Mouse (Mus musculus): ENCODE measurements around the gene Fbxo34. TPM values are rescaled to one million over a fixed set of nuclear protein-coding genes. Genes with fewer than 3 reads are reported as not detected.

Fbxo34 gene
- total RNA-seq, 1 experiment = 17.0 TPM

GRCm38 (mm10) chr14:47489310-47490097, 39.3 kb downstream of the Fbxo34 start:
- Histone ChIP-seq H3K9me3 (ENCODE audit: control insufficient read depth, insufficient read depth, low read depth, low read length) (no peaks in the 10 kb centered on the region), H3K4me3 (ENCODE audit: insufficient read depth in 1 of 2, low read depth in 1 of 2, low read length in 2 of 2, poor library complexity in 1 of 2, severe bottlenecking in 1 of 2) (no peak overlapping the region), H3K27ac (ENCODE audit: insufficient read depth, low read depth, low read length, poor library complexity, severe bottlenecking) (no peak overlapping the region), H3K4me1 (ENCODE audit: control insufficient read depth in 2 of 2, insufficient read depth in 2 of 2, low read length in 2 of 2, poor library complexity in 1 of 2) (peaks cover 2 to 9% of the 10 kb centered on the region in 2 experiments; a peak in 1 of 4 replicates), H3K9ac (ENCODE audit: insufficient read depth, low read depth, low read length, poor library complexity, severe bottlenecking) (no peak overlapping the region), H3K36me3 (ENCODE audit: control insufficient read depth, insufficient read depth, low read length, poor library complexity, severe bottlenecking) (no peaks in the 10 kb centered on the region)
- in situ Hi-C loops (cut with MboI; ENCODE audit: low sequenced_read_pairs in 2 of 2, unreplicated experiment in 2 of 2) = loop anchor here in 1 of 2 experiments (5.0 kb wide), 1 partner anchor 53 kb away; no protein-coding TSS in a partner anchor
- TF ChIP-seq ZC3H11A (IDR thresholded peaks at IDR 0.05; ENCODE audit: borderline replicate concordance, low read depth, low read length) (no peak), ZNF384 (IDR thresholded peaks at IDR 0.05; ENCODE audit: low read depth, low read length) (no peak), CHD2 (IDR thresholded peaks at IDR 0.05; ENCODE audit: low read depth, low read length) (no peak), MAFK (IDR thresholded peaks at IDR 0.05; ENCODE audit: insufficient read depth, low read depth, low read length) (no peak), HCFC1 (IDR thresholded peaks at IDR 0.05; ENCODE audit: borderline replicate concordance, insufficient read depth, low read length) (no peak)
- no peak for DNase-seq (ENCODE audit: low read depth, low spot score)

GRCm38 (mm10) chr14:47490732-47491131, 40.5 kb downstream of the Fbxo34 start:
- Histone ChIP-seq H3K27ac (ENCODE audit: insufficient read depth, low read depth, low read length, poor library complexity, severe bottlenecking) (no peak overlapping the region), H3K36me3 (ENCODE audit: control insufficient read depth, insufficient read depth, low read length, poor library complexity, severe bottlenecking) (no peaks in the 10 kb centered on the region), H3K4me1 (ENCODE audit: control insufficient read depth in 2 of 2, insufficient read depth in 2 of 2, low read length in 2 of 2, poor library complexity in 1 of 2) (peaks cover 4 to 11% of the 10 kb centered on the region in 2 experiments; a peak in 1 of 4 replicates)

GRCm38 (mm10) chr14:47493592-47494361, 43.6 kb downstream of the Fbxo34 start:
- TF ChIP-seq HCFC1 (IDR thresholded peaks at IDR 0.05; ENCODE audit: borderline replicate concordance, insufficient read depth, low read length) (no peak), MAFK (IDR thresholded peaks at IDR 0.05; ENCODE audit: insufficient read depth, low read depth, low read length) (no peak), CHD2 (IDR thresholded peaks at IDR 0.05; ENCODE audit: low read depth, low read length) (no peak), ZNF384 (IDR thresholded peaks at IDR 0.05; ENCODE audit: low read depth, low read length) (no peak), ZC3H11A (IDR thresholded peaks at IDR 0.05; ENCODE audit: borderline replicate concordance, low read depth, low read length) (no peak)
- no peak for DNase-seq (ENCODE audit: low read depth, low spot score)
- Histone ChIP-seq H3K9me3 (ENCODE audit: control insufficient read depth, insufficient read depth, low read depth, low read length) (no peaks in the 10 kb centered on the region), H3K27ac (ENCODE audit: insufficient read depth, low read depth, low read length, poor library complexity, severe bottlenecking) (no peak overlapping the region), H3K9ac (ENCODE audit: insufficient read depth, low read depth, low read length, poor library complexity, severe bottlenecking) (no peak overlapping the region), H3K4me1 (ENCODE audit: control insufficient read depth in 2 of 2, insufficient read depth in 2 of 2, low read length in 2 of 2, poor library complexity in 1 of 2) (peaks cover 5 to 14% of the 10 kb centered on the region in 2 experiments; a peak in 2 of 4 replicates), H3K4me3 (ENCODE audit: insufficient read depth in 1 of 2, low read depth in 1 of 2, low read length in 2 of 2, poor library complexity in 1 of 2, severe bottlenecking in 1 of 2) (no peak overlapping the region), H3K36me3 (ENCODE audit: control insufficient read depth, insufficient read depth, low read length, poor library complexity, severe bottlenecking) (no peaks in the 10 kb centered on the region)
- in situ Hi-C loops (cut with MboI; ENCODE audit: low sequenced_read_pairs in 2 of 2, unreplicated experiment in 2 of 2) = loop anchor here in 1 of 2 experiments (5.0 kb wide), 1 partner anchor 49 kb away; no protein-coding TSS in a partner anchor

More at GRCm38 (mm10) chr14:47490732-47491131, 40.5 kb downstream of the Fbxo34 start:
- H3K4me3 ChIP-seq (ENCODE audit: insufficient read depth in 1 of 2, low read depth in 1 of 2, low read length in 2 of 2, poor library complexity in 1 of 2, severe bottlenecking in 1 of 2) = no peak overlapping the region
- no peak for DNase-seq (ENCODE audit: low read depth, low spot score)
- H3K9ac ChIP-seq (ENCODE audit: insufficient read depth, low read depth, low read length, poor library complexity, severe bottlenecking) = no peak overlapping the region
- in situ Hi-C loops (cut with MboI; ENCODE audit: low sequenced_read_pairs in 2 of 2, unreplicated experiment in 2 of 2) = loop anchor here in 1 of 2 experiments (5.0 kb wide), 1 partner anchor 52 kb away; no protein-coding TSS in a partner anchor
- TF ChIP-seq HCFC1 (IDR thresholded peaks at IDR 0.05; ENCODE audit: borderline replicate concordance, insufficient read depth, low read length) = no peak
- TF ChIP-seq CHD2 (IDR thresholded peaks at IDR 0.05; ENCODE audit: low read depth, low read length) = no peak
- no peak for TF ChIP-seq ZNF384 (IDR thresholded peaks at IDR 0.05; ENCODE audit: low read depth, low read length)
- TF ChIP-seq ZC3H11A (IDR thresholded peaks at IDR 0.05; ENCODE audit: borderline replicate concordance, low read depth, low read length) = no peak
- TF ChIP-seq MAFK (IDR thresholded peaks at IDR 0.05; ENCODE audit: insufficient read depth, low read depth, low read length) = no peak
- no peaks in the 10 kb centered on the region for H3K9me3 ChIP-seq (ENCODE audit: control insufficient read depth, insufficient read depth, low read depth, low read length)

- Histone ChIP-seq H3K4me3 (ENCODE audit: insufficient read depth in 1 of 2, low read depth in 1 of 2, low read length in 2 of 2, poor library complexity in 1 of 2, severe bottlenecking in 1 of 2) (no peak overlapping the region), H3K4me1 (ENCODE audit: control insufficient read depth in 2 of 2, insufficient read depth in 2 of 2, low read length in 2 of 2, poor library complexity in 1 of 2) (peaks cover 3 to 7% of the 10 kb centered on the region in 2 experiments; a peak in 2 of 4 replicates), H3K9ac (ENCODE audit: insufficient read depth, low read depth, low read length, poor library complexity, severe bottlenecking) (no peak overlapping the region), H3K27ac (ENCODE audit: insufficient read depth, low read depth, low read length, poor library complexity, severe bottlenecking) (no peak overlapping the region), H3K36me3 (ENCODE audit: control insufficient read depth, insufficient read depth, low read length, poor library complexity, severe bottlenecking) (no peaks in the 10 kb centered on the region), H3K9me3 (ENCODE audit: control insufficient read depth, insufficient read depth, low read depth, low read length) (no peaks in the 10 kb centered on the region)
- DNase-seq (ENCODE audit: low read depth, low spot score) = no peak
- TF ChIP-seq MAFK (IDR thresholded peaks at IDR 0.05; ENCODE audit: insufficient read depth, low read depth, low read length) = no peak
- TF ChIP-seq ZC3H11A (IDR thresholded peaks at IDR 0.05; ENCODE audit: borderline replicate concordance, low read depth, low read length) = no peak
- TF ChIP-seq ZNF384 (IDR thresholded peaks at IDR 0.05; ENCODE audit: low read depth, low read length) = no peak
- no peak for TF ChIP-seq HCFC1 (IDR thresholded peaks at IDR 0.05; ENCODE audit: borderline replicate concordance, insufficient read depth, low read length)
- TF ChIP-seq CHD2 (IDR thresholded peaks at IDR 0.05; ENCODE audit: low read depth, low read length) = no peak
- in situ Hi-C loops (cut with MboI; ENCODE audit: low sequenced_read_pairs in 2 of 2, unreplicated experiment in 2 of 2) = no loop called here
Observed at GRCm38 (mm10) chr14:47495951-47496350, 45.7 kb downstream of the Fbxo34 start.
